Mouse (Mus musculus): ENCODE data around the gene Gm26602.

The Gm26602 gene

DNA sequence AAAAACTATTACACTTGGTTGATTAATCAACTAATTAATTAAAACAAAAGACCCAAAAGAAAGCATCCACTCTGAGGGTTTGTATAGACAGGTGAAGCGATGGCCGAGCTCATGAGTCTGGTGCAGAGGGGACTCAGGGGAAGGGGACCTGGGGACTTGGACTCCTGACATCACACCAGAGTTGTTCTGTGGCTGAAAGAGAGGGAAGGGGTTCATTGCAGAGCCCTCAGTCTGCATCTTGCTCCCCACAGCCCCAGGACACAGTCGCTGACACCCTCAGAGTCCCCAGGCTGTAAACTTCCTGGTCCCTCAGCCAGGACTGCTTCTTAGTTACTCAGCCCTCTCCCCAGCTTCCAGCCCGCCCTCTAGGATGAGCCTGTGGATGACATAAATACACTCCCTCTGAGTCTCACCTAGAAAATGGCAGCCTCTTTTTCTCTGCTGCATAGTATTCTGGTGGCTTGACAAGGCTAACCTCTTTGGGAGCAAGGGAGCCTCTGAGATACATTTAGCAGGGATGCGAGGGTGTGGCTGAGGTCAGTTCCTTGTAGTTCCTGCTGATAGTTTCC lies 7.0 kb downstream of the Gm26602 start:
- no peak for DNase-seq (ENCODE audit: low read depth)

GRCm38 (mm10) chr10:79918231-79919078 lies 7.8 kb downstream of the Gm26602 start:
- no peak for DNase-seq (ENCODE audit: low read depth)

DNA sequence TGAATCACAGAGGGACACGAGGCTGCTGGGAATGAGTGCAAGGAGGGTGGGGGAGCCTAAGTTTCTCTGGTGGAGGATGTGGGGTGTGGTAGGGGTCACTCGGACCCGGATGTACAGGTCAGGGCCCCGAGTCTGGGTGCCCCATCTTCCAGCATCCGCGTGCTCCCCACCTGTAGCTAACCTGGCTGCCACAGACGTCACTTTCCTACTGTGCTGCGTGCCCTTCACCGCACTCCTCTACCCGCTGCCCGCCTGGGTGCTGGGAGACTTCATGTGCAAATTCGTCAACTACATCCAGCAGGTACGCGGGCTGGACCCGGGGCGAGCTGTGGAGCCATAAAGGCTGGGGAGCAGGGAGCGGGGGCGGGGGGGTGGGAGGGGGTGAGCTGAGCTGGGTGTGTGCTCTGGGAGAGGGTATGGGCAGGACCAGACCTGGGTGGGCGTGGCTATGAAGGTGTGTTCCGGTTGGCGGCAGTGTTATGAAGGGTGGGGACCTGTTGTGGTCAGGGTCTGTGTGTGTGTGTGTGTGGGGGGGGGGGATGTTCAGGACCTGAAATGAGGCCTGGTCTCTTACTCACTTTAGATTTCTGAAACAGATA lies 8.7 kb downstream of the Gm26602 start:
- DNase-seq (ENCODE audit: low read depth): no peak

DNA sequence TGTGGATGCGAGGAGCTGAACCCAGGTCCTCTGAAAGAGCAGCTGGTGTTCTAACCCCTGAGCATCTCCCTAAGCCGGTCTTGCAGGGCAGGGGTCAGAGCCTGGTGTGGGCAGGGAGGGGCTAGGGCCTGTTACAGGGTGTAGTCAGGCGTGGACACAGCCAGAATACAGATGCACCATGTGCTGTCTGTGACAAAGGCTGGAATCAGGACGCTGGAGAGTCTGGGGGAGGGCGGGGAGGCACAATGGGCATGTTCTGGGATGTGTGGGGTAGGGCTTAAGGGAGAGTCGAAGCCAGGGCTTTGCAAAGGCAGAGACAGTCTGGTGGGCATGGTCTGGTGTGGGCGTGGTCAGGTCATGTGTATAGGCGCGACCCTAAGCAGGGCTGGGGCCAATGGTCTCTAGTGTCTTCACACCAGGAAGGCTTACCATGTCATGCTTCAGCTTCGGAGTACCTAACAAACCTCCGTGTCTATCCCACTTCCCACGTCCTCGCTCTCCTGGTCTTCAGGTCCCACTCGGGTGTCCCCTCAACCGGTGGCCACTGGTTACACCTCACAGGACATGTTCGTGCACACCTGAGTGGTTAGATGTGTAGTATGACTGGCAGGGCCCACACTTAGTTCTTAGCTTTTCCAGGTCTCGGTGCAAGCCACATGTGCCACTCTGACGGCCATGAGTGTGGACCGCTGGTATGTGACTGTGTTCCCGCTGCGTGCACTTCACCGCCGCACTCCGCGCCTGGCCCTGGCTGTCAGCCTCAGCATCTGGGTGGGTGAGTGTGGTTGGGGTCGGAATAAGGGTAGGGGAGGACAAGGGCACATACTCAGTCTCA lies 9.6 kb downstream of the Gm26602 start:
- DNase-seq (ENCODE audit: low read depth): no peak

GRCm38 (mm10) chr10:79920958-79921535 lies 10.4 kb downstream of the Gm26602 start, which contains the start of gene R3hdm4:
Gene R3hdm4, minus strand, starts transcription at chr10:79921208.
- DNase-seq (ENCODE audit: low read depth): no peak

DNA sequence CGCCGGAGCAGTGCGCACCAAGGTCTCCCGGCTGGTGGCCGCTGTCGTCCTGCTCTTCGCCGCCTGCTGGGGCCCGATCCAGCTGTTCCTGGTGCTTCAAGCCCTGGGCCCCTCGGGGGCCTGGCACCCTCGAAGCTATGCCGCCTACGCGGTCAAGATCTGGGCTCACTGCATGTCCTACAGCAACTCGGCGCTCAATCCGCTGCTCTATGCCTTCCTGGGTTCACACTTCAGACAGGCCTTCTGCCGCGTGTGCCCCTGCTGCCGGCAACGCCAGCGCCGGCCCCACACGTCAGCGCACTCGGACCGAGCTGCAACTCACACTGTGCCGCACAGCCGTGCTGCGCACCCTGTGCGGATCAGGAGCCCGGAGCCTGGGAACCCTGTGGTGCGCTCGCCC lies 10.9 kb downstream of the Gm26602 start:
- no peak for DNase-seq (ENCODE audit: low read depth)

- DNase-seq (ENCODE audit: low read depth): peak; percentile 96
Measured at GRCm38 (mm10) chr10:79924998-79925784, 14.5 kb downstream of the Gm26602 start.

DNA sequence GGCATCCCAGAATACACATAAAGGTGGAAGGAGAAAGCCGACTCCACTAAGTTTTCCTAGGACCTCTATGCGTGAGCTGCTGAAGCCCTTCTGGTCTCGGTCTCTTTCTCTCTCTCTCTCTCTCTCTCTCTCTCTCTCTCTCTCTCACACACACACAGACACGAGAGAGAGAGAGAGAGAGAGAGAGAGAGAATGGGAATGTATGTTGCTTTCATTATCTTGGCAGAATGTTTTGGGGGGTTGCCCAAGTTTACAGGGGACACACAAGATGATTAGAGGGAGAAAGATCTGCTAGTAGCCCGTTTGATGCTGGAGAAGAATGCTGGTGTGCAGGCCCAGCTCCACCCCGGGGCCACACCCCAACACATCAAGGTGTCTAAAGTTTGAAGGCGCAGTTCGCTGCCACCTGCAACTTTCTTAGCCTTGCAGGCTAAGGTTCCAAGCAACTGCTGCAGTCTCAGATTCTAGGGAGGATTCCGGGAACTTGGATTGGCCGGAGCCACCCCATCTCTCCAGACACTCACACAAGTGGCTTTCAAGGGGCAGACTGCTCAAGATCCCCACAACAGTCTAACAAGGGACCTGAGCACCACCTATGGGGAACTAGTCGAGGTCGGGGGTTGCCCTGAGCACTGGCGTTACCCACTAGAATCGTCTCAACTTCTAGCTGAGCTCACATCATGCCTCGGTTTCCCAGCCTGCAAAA lies 15.3 kb downstream of the Gm26602 start:
- DNase-seq (ENCODE audit: low read depth): peak; percentile 31

DNA sequence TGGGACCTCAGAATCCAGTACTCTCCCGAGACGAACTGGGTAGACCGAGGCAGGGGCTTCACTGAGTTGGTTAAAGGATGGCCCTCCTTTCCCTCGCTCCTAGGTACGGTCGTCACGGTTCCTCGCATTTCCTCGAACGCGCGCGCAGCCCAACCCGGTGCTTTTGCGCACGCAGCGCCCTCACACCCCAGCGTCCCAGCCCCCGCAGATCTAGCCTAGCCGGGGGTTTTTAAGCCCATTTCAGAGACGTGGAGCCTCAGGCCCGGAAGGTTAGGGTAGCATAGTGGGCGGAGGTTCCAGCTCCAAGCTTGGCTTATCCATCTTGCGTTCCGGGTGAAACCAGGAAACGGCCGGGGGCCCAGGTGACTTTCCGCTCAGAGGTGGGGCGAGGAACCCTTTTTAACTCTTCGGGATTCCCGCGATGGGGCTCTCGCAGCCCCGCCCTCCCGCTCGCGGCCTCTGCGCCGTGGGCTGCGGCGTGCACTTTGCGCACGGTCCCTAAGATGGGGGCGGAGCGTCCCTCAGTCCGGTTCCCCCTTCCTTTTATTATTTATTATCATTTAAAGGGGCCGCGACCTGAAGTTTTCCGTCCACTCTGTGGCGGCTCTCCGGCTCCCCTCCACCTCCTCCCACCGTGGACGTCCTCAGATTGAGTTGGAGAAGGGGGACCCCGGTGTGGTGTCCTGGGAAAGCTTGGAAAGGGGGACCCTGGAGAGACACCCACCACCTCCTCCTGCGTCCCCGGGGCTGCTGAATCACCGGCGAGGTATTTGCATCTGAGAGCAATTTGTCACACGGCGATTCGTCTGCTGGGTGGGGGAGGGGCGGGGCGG lies 16.1 kb downstream of the Gm26602 start, which contains the start of gene Arid3a:
TSS of gene Arid3a (plus strand) at position 553 of the 833 bp plus-strand sequence.
- DNase-seq (ENCODE audit: low read depth): peak; percentile 97

- peak; percentile 66 for DNase-seq (ENCODE audit: low read depth)
Measured at GRCm38 (mm10) chr10:79927324-79928029, 16.8 kb downstream of the Gm26602 start.

- DNase-seq (ENCODE audit: low read depth): peak; percentile 72
Measured at GRCm38 (mm10) chr10:79928030-79928694, 17.5 kb downstream of the Gm26602 start.

GRCm38 (mm10) chr10:79928907-79929701 lies 18.4 kb downstream of the Gm26602 start:
- DNase-seq (ENCODE audit: low read depth): no peak

- no peak for DNase-seq (ENCODE audit: low read depth)
Measured at GRCm38 (mm10) chr10:79929967-79930825, 19.5 kb downstream of the Gm26602 start.

- no peak for DNase-seq (ENCODE audit: low read depth)
Measured at GRCm38 (mm10) chr10:79930826-79931186, 20.1 kb downstream of the Gm26602 start.

GRCm38 (mm10) chr10:79931797-79932196 lies 21.1 kb downstream of the Gm26602 start:
- no peak for DNase-seq (ENCODE audit: low read depth)

GRCm38 (mm10) chr10:79932736-79933135 lies 22.1 kb downstream of the Gm26602 start:
- peak; percentile 88 for DNase-seq (ENCODE audit: low read depth)
